Mouse (Mus musculus): ENCODE data around the gene Flcn.
A peak's percentile ranks its signal among the peaks of the same experiment; 100 is the strongest.

The Flcn gene

GRCm38 (mm10) chr11:59769738-59770137 is 40.1 kb downstream of the Flcn start:
- DNase-seq (ENCODE audit: low spot score in 2 of 2) = no peak

GRCm38 (mm10) chr11:59769307-59769706 is 40.5 kb downstream of the Flcn start:
- no peak for DNase-seq (ENCODE audit: low spot score in 2 of 2)

GRCm38 (mm10) chr11:59760796-59761195 is 49.0 kb downstream of the Flcn start:
- DNase-seq (ENCODE audit: low spot score in 2 of 2) = no peak

GRCm38 (mm10) chr11:59759626-59760025 is 50.2 kb downstream of the Flcn start:
- no peak for DNase-seq (ENCODE audit: low spot score in 2 of 2)

GRCm38 (mm10) chr11:59759178-59759577 is 50.6 kb downstream of the Flcn start:
- DNase-seq (ENCODE audit: low spot score in 2 of 2) = peak; percentile 49 to 59

- DNase-seq (ENCODE audit: low spot score in 2 of 2) = no peak
These were observed 51.4 kb downstream of the Flcn start for GRCm38 (mm10) chr11:59758191-59758985.

- no peak for DNase-seq (ENCODE audit: low spot score in 2 of 2)
These were observed 53.5 kb downstream of the Flcn start for GRCm38 (mm10) chr11:59756351-59756750.

GRCm38 (mm10) chr11:59754504-59754903 is 55.3 kb downstream of the Flcn start:
- no peak for DNase-seq (ENCODE audit: low spot score in 2 of 2)

- DNase-seq (ENCODE audit: low spot score in 2 of 2) = no peak
These were observed 60.8 kb downstream of the Flcn start for GRCm38 (mm10) chr11:59749050-59749449.

- peak in 1 of 2 experiments; percentile 58 for DNase-seq (ENCODE audit: low spot score in 2 of 2)
These were observed 63.2 kb downstream of the Flcn start for GRCm38 (mm10) chr11:59746614-59747013.

- DNase-seq (ENCODE audit: low spot score in 2 of 2) = no peak
These were observed 64.0 kb downstream of the Flcn start for GRCm38 (mm10) chr11:59745851-59746250.

- DNase-seq (ENCODE audit: low spot score in 2 of 2) = no peak
These were observed 65.4 kb downstream of the Flcn start for GRCm38 (mm10) chr11:59744374-59744773.

- no peak for DNase-seq (ENCODE audit: low spot score in 2 of 2)
These were observed 66.1 kb downstream of the Flcn start for GRCm38 (mm10) chr11:59743712-59744111.

- DNase-seq (ENCODE audit: low spot score in 2 of 2) = no peak
These were observed 66.5 kb downstream of the Flcn start for GRCm38 (mm10) chr11:59743307-59743706.

- no peak for DNase-seq (ENCODE audit: low spot score in 2 of 2)
These were observed 67.9 kb downstream of the Flcn start for GRCm38 (mm10) chr11:59741915-59742314.
